Mouse (Mus musculus) liver, embryonic 14.5 days (tissue): ENCODE measurements at regions not wholly inside any gene's neighbourhood (a gene's known extent, or its start where the extent isn't known, plus 50 kb on each side); places are given as distances from the start of the nearest gene placed in this dataset.
"Not testable (repeated sequence)": the region's sequence is repeated elsewhere in the genome, so short reads cannot be mapped to it uniquely, and the experiment has no call there.

Source experiments
- ATAC-seq: fragments of 200-750 bp; cut with Nextera tagmentation; 2 replicates; pipeline ENCODE4 v1.8.0; 2017; ENCODE audit warnings: moderate number of reproducible peaks, mild to moderate bottlenecking, moderate library complexity; ENCODE audit not compliant: insufficient read depth
- DNase-seq, 3 experiments: peaks; one replicate each; pipeline ENCODE4 v3.0.0-alpha.2; 2012 to 2013; ENCODE audit warnings: low read depth in 3 of 3, low spot score in 3 of 3
- H3K27ac ChIP-seq: fragments of 300-500 bp; sonication (generic); 2 replicates; pipeline ENCODE4 v1.5.1; 2014; ENCODE audit warnings: moderate library complexity, mild to moderate bottlenecking, control low read depth, inconsistent platforms
- H3K27me3 ChIP-seq: fragments of 300-500 bp; sonication (generic); 2 replicates; pipeline ENCODE4 v1.6.1; 2014; ENCODE audit warnings: mild to moderate bottlenecking, low read length, moderate library complexity; ENCODE audit not compliant: control insufficient read depth, insufficient read depth
- H3K36me3 ChIP-seq: fragments of 300-500 bp; sonication (generic); replicated peaks from 2 replicates; pipeline ENCODE4 v1.6.1; 2014; ENCODE audit warnings: low read depth; ENCODE audit not compliant: control insufficient read depth, insufficient read depth
- H3K4me1 ChIP-seq, 2 experiments: fragments of 200-500 bp in 1 of 2; fragments of 300-500 bp in 1 of 2; sonication (generic) in 1 of 2; replicated peaks; 2 replicates each; pipeline ENCODE4 v1.6.1; 2012 to 2014; ENCODE audit warnings: antibody characterized with exemption in 1 of 2, inconsistent platforms in 1 of 2, low read length in 1 of 2; ENCODE audit not compliant: control insufficient read depth in 2 of 2, insufficient read depth in 2 of 2
- H3K4me2 ChIP-seq: fragments of 300-500 bp; sonication (generic); 2 replicates; pipeline ENCODE4 v1.6.1; 2014; ENCODE audit warnings: low read depth, mild to moderate bottlenecking, control low read depth, moderate library complexity
- H3K4me3 ChIP-seq, 2 experiments: fragments of 200-500 bp in 1 of 2; fragments of 300-500 bp in 1 of 2; sonication (generic) in 1 of 2; 2 replicates each; pipeline ENCODE4 v1.5.1; 2012 to 2014; ENCODE audit warnings: low read depth in 2 of 2, low read length in 2 of 2, mild to moderate bottlenecking in 2 of 2, control low read depth in 1 of 2, inconsistent platforms in 1 of 2, moderate library complexity in 1 of 2; ENCODE audit not compliant: insufficient read depth in 1 of 2
- H3K9ac ChIP-seq: fragments of 300-500 bp; sonication (generic); replicated peaks from 2 replicates; pipeline ENCODE4 v1.6.1; 2014; ENCODE audit warnings: mild to moderate bottlenecking, control low read depth, moderate library complexity
- H3K9me3 ChIP-seq: fragments of 300-500 bp; sonication (generic); 2 replicates; pipeline ENCODE4 v1.6.1; 2016; ENCODE audit warnings: low read length, mixed read lengths; ENCODE audit not compliant: control insufficient read depth
- CTCF ChIP-seq: IDR thresholded peaks from 2 replicates; pipeline ENCODE4 v1.5.1; 2016; ENCODE audit warnings: antibody characterized with exemption, low read depth, control low read depth
- EP300 ChIP-seq: IDR thresholded peaks from 2 replicates; pipeline ENCODE4 v1.6.1; 2016; ENCODE audit warnings: antibody characterized with exemption, low read depth
- WGBS: fragments of 180-500 bp; shearing (Covaris S2); extraction: QIAGEN DNeasy Blood & Tissue Kit; methylation state at CpG from one replicate; pipeline ENCODE4 v1.1.7; 2014; ENCODE audit not compliant: insufficient replicate concordance; 5-methylcytosine and 5-hydroxymethylcytosine counted together

DNA sequence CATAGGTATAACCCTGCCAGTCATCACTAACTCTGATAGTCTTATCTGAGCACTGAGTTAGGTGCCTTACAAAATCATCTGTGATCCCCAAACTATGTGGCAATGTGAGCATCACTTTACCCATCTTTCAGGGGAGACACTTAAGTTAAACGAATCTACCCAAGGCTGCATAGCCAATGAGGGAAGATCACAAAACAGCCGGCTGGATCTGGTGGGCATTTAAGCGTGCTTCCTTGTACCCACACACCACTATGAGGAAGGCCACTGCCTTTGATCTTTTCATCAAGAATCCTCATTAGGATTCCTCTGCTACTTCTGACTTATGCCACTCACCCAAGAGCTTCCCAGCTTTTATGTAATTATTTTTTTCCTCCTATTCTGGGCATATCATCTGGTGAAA, 257.1 kb upstream of the Pik3r1 start:
- Histone ChIP-seq H3K27me3 (no peaks in the 10 kb centered on the region), H3K9ac (no peak overlapping the region), H3K4me3 (no peak overlapping the region), H3K4me1 (no peaks in the 10 kb centered on the region; a peak in 1 of 4 replicates), H3K27ac (no peak overlapping the region), H3K9me3 (no peaks in the 10 kb centered on the region), H3K4me2 (no peak overlapping the region), H3K36me3 (no peaks in the 10 kb centered on the region)
- TF ChIP-seq CTCF (no peak), EP300 (no peak)
- DNase-seq (no peak), ATAC-seq (no peak)
- 69% methylated on average over 3 of the region's 3 CpGs for WGBS

DNA sequence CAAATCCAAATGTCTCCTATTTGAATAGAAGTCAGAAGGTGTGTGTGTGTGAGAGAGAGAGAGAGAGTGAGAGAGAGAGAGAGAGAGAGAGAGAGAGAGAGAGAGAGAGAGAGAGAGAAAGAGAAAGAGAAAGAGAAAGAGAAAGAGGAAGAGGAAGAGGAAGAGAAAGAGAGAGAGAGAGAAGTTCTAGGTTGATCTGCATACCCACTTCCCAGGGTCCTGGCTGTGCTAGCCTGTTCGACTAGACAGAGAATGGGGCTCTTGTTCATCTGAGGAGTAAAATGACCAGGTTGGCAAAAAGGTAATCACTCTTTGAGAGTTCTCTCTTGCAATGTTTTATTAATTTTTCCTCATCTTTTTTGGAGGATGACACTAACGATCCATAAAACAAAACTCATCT, 257.5 kb upstream of the Pik3r1 start:
- ATAC-seq, H3K36me3 ChIP-seq, H3K27me3 ChIP-seq, H3K4me1 ChIP-seq, H3K27ac ChIP-seq, DNase-seq, H3K9me3 ChIP-seq, H3K9ac ChIP-seq, H3K4me2 ChIP-seq, H3K4me3 ChIP-seq: not testable (repeated sequence)
- WGBS: 55% methylated on average over 2 of the region's 2 CpGs

DNA sequence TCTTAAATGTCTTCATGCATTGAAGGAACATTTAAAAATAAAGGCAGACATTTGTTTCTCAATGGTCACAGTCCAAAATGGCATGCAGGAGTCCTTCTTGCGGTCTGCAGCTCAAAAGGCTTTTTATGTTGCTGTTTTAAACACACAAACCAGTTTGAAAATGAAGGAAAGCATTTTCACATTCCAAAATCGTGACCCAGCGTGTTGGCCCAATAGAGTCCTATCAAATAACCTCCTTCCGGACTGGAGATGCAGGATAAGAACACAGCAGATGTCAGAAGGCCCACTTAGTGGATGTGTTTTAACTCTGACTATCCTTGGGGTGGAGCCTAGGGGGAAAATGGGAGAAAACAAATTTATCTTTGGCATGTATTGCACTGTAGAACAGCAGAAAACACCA, 263.4 kb upstream of the Pik3r1 start:
- Histone ChIP-seq H3K27ac (no peak overlapping the region), H3K36me3 (no peaks in the 10 kb centered on the region), H3K4me2 (no peak overlapping the region), H3K9me3 (no peaks in the 10 kb centered on the region), H3K9ac (no peak overlapping the region), H3K27me3 (no peaks in the 10 kb centered on the region), H3K4me3 (no peak overlapping the region), H3K4me1 (no peaks in the 10 kb centered on the region)
- no peak for TF ChIP-seq CTCF
- TF ChIP-seq EP300: no peak
- WGBS: 63% methylated on average over 4 of the region's 4 CpGs
- no peak for DNase-seq
- no peak for ATAC-seq

- Histone ChIP-seq H3K9me3 (no peaks in the 10 kb centered on the region), H3K36me3 (no peaks in the 10 kb centered on the region), H3K4me3 (no peak overlapping the region), H3K4me2 (no peak overlapping the region), H3K4me1 (no peaks in the 10 kb centered on the region), H3K9ac (no peak overlapping the region), H3K27me3 (no peaks in the 10 kb centered on the region), H3K27ac (no peak overlapping the region)
- ATAC-seq: no peak
- DNase-seq: no peak
- 47% methylated on average over 4 of the region's 4 CpGs for WGBS
- TF ChIP-seq CTCF: no peak
- TF ChIP-seq EP300: no peak
These were observed 266.5 kb upstream of the Pik3r1 start for GRCm38 (mm10) chr13:102034484-102034883.

DNA sequence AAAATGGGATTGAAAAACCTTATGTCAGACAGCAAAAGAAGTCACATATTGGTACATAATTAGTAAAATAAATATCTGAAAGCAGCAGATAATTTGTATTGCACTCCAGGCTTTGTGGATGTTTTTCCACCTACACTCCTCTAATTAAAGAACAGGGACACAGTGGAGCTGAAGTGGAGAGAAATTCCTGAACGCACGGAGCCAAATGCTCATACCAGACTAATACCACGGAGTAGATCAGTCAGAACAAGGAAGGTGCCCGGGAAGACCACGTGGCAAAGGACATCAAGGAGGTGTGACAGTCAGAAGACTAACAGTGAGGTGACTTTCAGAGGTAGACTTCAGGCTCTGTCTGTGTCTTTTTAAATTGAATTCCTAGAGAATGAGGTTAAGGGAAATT, 268.0 kb upstream of the Pik3r1 start:
- Histone ChIP-seq H3K9me3 (no peaks in the 10 kb centered on the region), H3K9ac (no peak overlapping the region), H3K4me3 (no peak overlapping the region), H3K4me1 (no peaks in the 10 kb centered on the region), H3K4me2 (no peak overlapping the region), H3K27me3 (no peaks in the 10 kb centered on the region), H3K27ac (no peak overlapping the region), H3K36me3 (no peaks in the 10 kb centered on the region)
- no peak for DNase-seq
- WGBS: 67% methylated on average over 5 of the region's 5 CpGs
- TF ChIP-seq EP300 (no peak), CTCF (no peak)
- no peak for ATAC-seq
